Mouse (Mus musculus) cerebellum, adult 2 months (tissue): ENCODE results near the gene Ttc8. TPM values are rescaled to one million over a fixed set of nuclear protein-coding genes. Genes with fewer than 3 reads are reported as not detected.
A peak's percentile ranks its signal among the peaks of the same experiment; 100 is the strongest.

ENCODE experiments used
- DNase-seq, 2 experiments: peaks; one replicate each; pipeline ENCODE4 v3.0.0; 2021
- H3K27ac ChIP-seq: fragments of 200-500 bp; 2 replicates; pipeline ENCODE4 v1.5.1; 2012; ENCODE audit warnings: low read length, control low read depth, inconsistent platforms; ENCODE audit not compliant: insufficient read depth
- H3K27me3 ChIP-seq: fragments of 200-500 bp; 2 replicates; pipeline ENCODE4 v1.6.1; 2012; ENCODE audit warnings: inconsistent platforms, mild to moderate bottlenecking, low read length, moderate library complexity; ENCODE audit not compliant: control insufficient read depth, insufficient read depth
- H3K4me1 ChIP-seq: fragments of 200-500 bp; 2 replicates; pipeline ENCODE4 v1.6.1; 2011; ENCODE audit warnings: low read length; ENCODE audit not compliant: control insufficient read depth, insufficient read depth
- H3K4me3 ChIP-seq: fragments of 200-500 bp; replicated peaks from 2 replicates; pipeline ENCODE3; 2011; ENCODE audit warnings: mild to moderate bottlenecking, low read depth, low read length, control low read depth; ENCODE audit not compliant: insufficient read depth
- CTCF ChIP-seq: fragments of 200-500 bp; IDR thresholded peaks from 2 replicates; pipeline ENCODE4 v1.5.1; 2011; ENCODE audit warnings: low read depth, mild to moderate bottlenecking, control low read depth, low read length, moderate library complexity, borderline replicate concordance; ENCODE audit not compliant: insufficient read depth
- POLR2A ChIP-seq: fragments of 200-500 bp; IDR thresholded peaks from 2 replicates; pipeline ENCODE4 v1.6.1; 2011; ENCODE audit warnings: low read length, control low read depth, borderline replicate concordance; ENCODE audit not compliant: insufficient read depth
- WGBS: fragments of 180-500 bp; shearing (Covaris S2); methylation state at CpG from one replicate; pipeline ENCODE4 v1.1.7; 2018; 5-methylcytosine and 5-hydroxymethylcytosine counted together
- polyA plus RNA-seq: library from polyadenylated mRNA; depleted of rRNA; stranded (reverse); fragments of >200 nt; gene quantifications from 2 replicates; pipeline ENCODE4 v1.2.3, GENCODE M21; 2012; rRNA removed

Ttc8 gene
- polyA plus RNA-seq: 52.2 and 55.9 TPM in 2 replicates

- under 1% methylated on average over 35 of the region's 35 CpGs for WGBS
- Histone ChIP-seq H3K27ac (peak within 1 kb of the TSS; percentile 86), H3K4me3 (peak within 1 kb of the TSS; percentile 97), H3K27me3 (no peaks in the 10 kb centered on the region), H3K4me1 (no peaks in the 10 kb centered on the region)
- peak; percentile 89 to 94 for DNase-seq
- TF ChIP-seq POLR2A (peak; percentile 66; the same call in 1 of the 2 replicates), CTCF (no peak)
Measured at GRCm38 (mm10) chr12:98920194-98920991, at the start of gene Ttc8. Ttc8 (plus strand) TSS chr12:98920574.

- 96% methylated on average over 10 of the region's 10 CpGs for WGBS
- Histone ChIP-seq H3K27me3 (no peaks in the 10 kb centered on the region), H3K4me1 (no peaks in the 10 kb centered on the region), H3K27ac (no peak overlapping the region), H3K4me3 (no peak overlapping the region)
- DNase-seq: no peak
- TF ChIP-seq CTCF (no peak), POLR2A (no peak)
Measured at GRCm38 (mm10) chr12:98872836-98873235, 47.5 kb upstream of the Ttc8 start.

- 74% methylated on average over 2 of the region's 2 CpGs for WGBS
- no peak overlapping the region for H3K4me3 ChIP-seq
- H3K27ac ChIP-seq: no peak overlapping the region
- no peak for DNase-seq
- H3K4me1 ChIP-seq: no peaks in the 10 kb centered on the region
- no peaks in the 10 kb centered on the region for H3K27me3 ChIP-seq
- TF ChIP-seq CTCF (no peak), POLR2A (no peak)
Measured at GRCm38 (mm10) chr12:98875216-98875615, 45.2 kb upstream of the Ttc8 start.

- WGBS: 6% methylated on average over 1 of the region's 1 CpGs
- Histone ChIP-seq H3K27ac (no peak overlapping the region), H3K4me1 (no peaks in the 10 kb centered on the region), H3K4me3 (no peak overlapping the region), H3K27me3 (no peaks in the 10 kb centered on the region)
- TF ChIP-seq CTCF (no peak), POLR2A (no peak)
- DNase-seq: no peak
Measured at GRCm38 (mm10) chr12:98878693-98879092, 41.7 kb upstream of the Ttc8 start.

- no peaks in the 10 kb centered on the region for H3K27me3 ChIP-seq
- TF ChIP-seq CTCF (no peak), POLR2A (no peak)
- H3K27ac ChIP-seq: no peak overlapping the region
- WGBS: 8% methylated on average over 5 of the region's 5 CpGs
- DNase-seq: no peak
- H3K4me1 ChIP-seq: no peaks in the 10 kb centered on the region
- H3K4me3 ChIP-seq: no peak overlapping the region
Measured at GRCm38 (mm10) chr12:98881796-98882195, 38.6 kb upstream of the Ttc8 start.

- no peak for DNase-seq
- Histone ChIP-seq H3K27ac (no peak overlapping the region), H3K4me3 (no peak overlapping the region), H3K4me1 (no peaks in the 10 kb centered on the region), H3K27me3 (no peaks in the 10 kb centered on the region)
- TF ChIP-seq CTCF (0 out of 2 replicates have a peak, but pooled peaks have one; percentile 9), POLR2A (no peak)
- WGBS: 12% methylated on average over 1 of the region's 1 CpGs
Measured at GRCm38 (mm10) chr12:98884515-98884914, 35.9 kb upstream of the Ttc8 start.

- Histone ChIP-seq H3K27me3 (no peaks in the 10 kb centered on the region), H3K4me3 (no peak overlapping the region), H3K4me1 (no peaks in the 10 kb centered on the region), H3K27ac (no peak overlapping the region)
- TF ChIP-seq POLR2A: no peak
- no peak for TF ChIP-seq CTCF
- 77% methylated on average over 1 of the region's 1 CpGs for WGBS
- DNase-seq: no peak
Measured at GRCm38 (mm10) chr12:98896761-98897160, 23.6 kb upstream of the Ttc8 start.

- WGBS: 32% methylated on average over 6 of the region's 6 CpGs
- Histone ChIP-seq H3K4me3 (peak overlapping the region; percentile 88), H3K27me3 (no peaks in the 10 kb centered on the region), H3K27ac (no peak overlapping the region), H3K4me1 (no peaks in the 10 kb centered on the region)
- DNase-seq: no peak
- TF ChIP-seq CTCF (no peak), POLR2A (no peak)
Measured at GRCm38 (mm10) chr12:98899676-98900075, 20.7 kb upstream of the Ttc8 start.
